Mouse (Mus musculus): Measurements from ENCODE around the gene Plekha5.

GRCm38 (mm10) chr6:140561151-140561916 is 137.5 kb downstream of the Plekha5 start:
- TF ChIP-seq CTCF (IDR thresholded peaks at IDR 0.05; ENCODE audit: borderline replicate concordance, insufficient read depth, low read length) = no peak
- TF ChIP-seq POLR2A (IDR thresholded peaks at IDR 0.05; ENCODE audit: low read depth, low read length) = no peak
